8 mouse cellular contexts compared by ENCODE assay signal in genomic region chr4:138453097-138453752, GRCm38 (mm10). TPM values are rescaled to one million over a fixed set of nuclear protein-coding genes. Genes with fewer than 3 reads are reported as not detected.
A peak's percentile ranks its signal among the peaks of the same experiment; 100 is the strongest.
DNase-seq lines count a peak whose midpoint lies in the region; ATAC-seq and TF ChIP-seq lines count a peak whose summit lies in the region.

No protein-coding gene starts in this region.

- no peaks in the 10 kb centered on the region for H3K9me3 ChIP-seq in lung, embryonic 15.5 days
- H3K9me3 ChIP-seq in embryonic facial prominence, embryonic 14.5 days (ENCODE audit: control insufficient read depth, low read length) = no peaks in the 10 kb centered on the region
- no peaks in the 10 kb centered on the region for H3K9me3 ChIP-seq in kidney, embryonic 14.5 days (ENCODE audit: control insufficient read depth, low read length)
- H3K9me3 ChIP-seq in midbrain, postnatal 0 days (ENCODE audit: low read length) = no peaks in the 10 kb centered on the region

- peak overlapping the region; percentile 94 for H3K4me2 ChIP-seq in lung, embryonic 15.5 days
- H3K4me2 ChIP-seq in embryonic facial prominence, embryonic 14.5 days (ENCODE audit: low read depth, low read length) = peak overlapping the region; percentile 96
- H3K4me2 ChIP-seq in kidney, embryonic 14.5 days (replicated peaks; ENCODE audit: low read depth, low read length) = peak overlapping the region; percentile 58
- H3K4me2 ChIP-seq in midbrain, postnatal 0 days (ENCODE audit: low read depth, low read length, poor library complexity, severe bottlenecking) = peak overlapping the region; percentile 95

- H3K4me1 ChIP-seq in lung, embryonic 15.5 days = peaks cover 40% of the 10 kb centered on the region
- H3K4me1 ChIP-seq in lung, adult 2 months (ENCODE audit: control insufficient read depth, insufficient read depth, low read length) = peaks cover 7% of the 10 kb centered on the region; the same call in 1 of the 2 replicates
- H3K4me1 ChIP-seq in embryonic facial prominence, embryonic 14.5 days (ENCODE audit: control insufficient read depth, insufficient read depth, low read length) = peaks cover 8% of the 10 kb centered on the region
- peaks cover 29% of the 10 kb centered on the region for H3K4me1 ChIP-seq in kidney, embryonic 14.5 days (ENCODE audit: control insufficient read depth, insufficient read depth, low read length)
- peaks cover 6% of the 10 kb centered on the region; the same call in 1 of the 2 replicates for H3K4me1 ChIP-seq in midbrain, postnatal 0 days (ENCODE audit: insufficient read depth, low read length)

- no peak for DNase-seq in lung, adult 2 months
- DNase-seq in embryonic facial prominence, embryonic 14.5 days (ENCODE audit: low spot score) = peak; percentile 67
- DNase-seq in midbrain, postnatal 0 days (ENCODE audit: low spot score) = no peak
- no peak for DNase-seq in gastrocnemius, postnatal 25 days
- DNase-seq in gastrocnemius, postnatal 14 days = no peak
- no peak for DNase-seq in adrenal gland, postnatal 36 days

- H3K27me3 ChIP-seq in lung, embryonic 15.5 days = peaks cover 18% of the 10 kb centered on the region; the same call in 1 of the 2 replicates
- peaks cover 46% of the 10 kb centered on the region for H3K27me3 ChIP-seq in embryonic facial prominence, embryonic 14.5 days (replicated peaks; ENCODE audit: control insufficient read depth, insufficient read depth, low read length)
- no peaks in the 10 kb centered on the region; the same call in 1 of the 2 replicates for H3K27me3 ChIP-seq in kidney, embryonic 14.5 days (ENCODE audit: control insufficient read depth, insufficient read depth, low read length)
- no peaks in the 10 kb centered on the region for H3K27me3 ChIP-seq in midbrain, postnatal 0 days (ENCODE audit: insufficient read depth, low read length)

- H3K27ac ChIP-seq in lung, embryonic 15.5 days = peak overlapping the region; percentile 86; the same call in 1 of the 2 replicates
- no peak overlapping the region for H3K27ac ChIP-seq in embryonic facial prominence, embryonic 14.5 days (replicated peaks; ENCODE audit: low read depth, low read length)
- peak overlapping the region; percentile 94; the same call in 1 of the 2 replicates for H3K27ac ChIP-seq in kidney, embryonic 14.5 days (ENCODE audit: low read depth, low read length)
- H3K27ac ChIP-seq in midbrain, postnatal 0 days (ENCODE audit: low read depth, low read length) = peak overlapping the region; percentile 97

- TF ChIP-seq POLR2A in lung, adult 2 months (IDR thresholded peaks at IDR 0.05; ENCODE audit: borderline replicate concordance, extremely low read depth, low read depth, low read length) = no peak

- no peaks in the 10 kb centered on the region for H3K36me3 ChIP-seq in lung, embryonic 15.5 days
- no peaks in the 10 kb centered on the region for H3K36me3 ChIP-seq in embryonic facial prominence, embryonic 14.5 days (ENCODE audit: control insufficient read depth, insufficient read depth, low read length)
- no peaks in the 10 kb centered on the region for H3K36me3 ChIP-seq in kidney, embryonic 14.5 days (ENCODE audit: control insufficient read depth, insufficient read depth, low read length)
- no peaks in the 10 kb centered on the region for H3K36me3 ChIP-seq in midbrain, postnatal 0 days (ENCODE audit: insufficient read depth, low read length)

- intact Hi-C loops in gastrocnemius, postnatal 14 days (cut with DNase I; ENCODE audit: low total_unique reads) = loop anchor here (2.0 kb wide), 1 partner anchor 244 kb away; no protein-coding TSS in a partner anchor

- 8% methylated on average over 19 of the region's 19 CpGs for WGBS in lung, embryonic 15.5 days
- WGBS in lung, adult 2 months = 24% methylated on average over 19 of the region's 19 CpGs
- 5% methylated on average over 16 of the region's 19 CpGs for WGBS in embryonic facial prominence, embryonic 14.5 days
- 10% methylated on average over 19 of the region's 19 CpGs for WGBS in kidney, embryonic 14.5 days
- 4% methylated on average over 19 of the region's 19 CpGs for WGBS in midbrain, postnatal 0 days

- TF ChIP-seq CTCF in lung, adult 2 months (IDR thresholded peaks at IDR 0.05; ENCODE audit: insufficient read depth, low read length) = no peak
- no peak for TF ChIP-seq CTCF in midbrain, postnatal 0 days (IDR thresholded peaks at IDR 0.05)

- peak overlapping the region; percentile 83; the same call in 1 of the 2 replicates for H3K9ac ChIP-seq in lung, embryonic 15.5 days
- peak overlapping the region; percentile 82 for H3K9ac ChIP-seq in embryonic facial prominence, embryonic 14.5 days (ENCODE audit: low read depth, low read length)
- H3K9ac ChIP-seq in kidney, embryonic 14.5 days (ENCODE audit: low read depth, low read length) = 0 out of 2 replicates have a peak overlapping the region, but pooled peaks have one; percentile 92
- peak overlapping the region; percentile 84 for H3K9ac ChIP-seq in midbrain, postnatal 0 days (replicated peaks; ENCODE audit: low read length, poor library complexity, severe bottlenecking)

- peak overlapping the region; percentile 84 for H3K4me3 ChIP-seq in lung, embryonic 15.5 days
- no peak overlapping the region for H3K4me3 ChIP-seq in lung, adult 2 months (replicated peaks; ENCODE audit: extremely low read depth, low read depth, low read length)
- H3K4me3 ChIP-seq in embryonic facial prominence, embryonic 14.5 days (ENCODE audit: low read depth, low read length) = peak overlapping the region; percentile 77
- H3K4me3 ChIP-seq in kidney, embryonic 14.5 days (ENCODE audit: low read length) = peak overlapping the region; percentile 85
- H3K4me3 ChIP-seq in midbrain, postnatal 0 days (ENCODE audit: low read depth, low read length) = peak overlapping the region; percentile 98

- no peak for ATAC-seq in lung, embryonic 15.5 days (ENCODE audit: borderline replicate concordance, extremely low read depth, low FRiP score, low TSS enrichment)
- peak; percentile 50 for ATAC-seq in embryonic facial prominence, embryonic 14.5 days (ENCODE audit: low read depth)
- ATAC-seq in kidney, embryonic 14.5 days (ENCODE audit: low FRiP score, low TSS enrichment) = 0 out of 2 replicates have a peak, but pooled peaks have one; percentile 1
- no peak for ATAC-seq in midbrain, postnatal 0 days (ENCODE audit: low FRiP score)

RNA-seq across cellular contexts. Expression of gene Camk2n1, which starts 0.9 kb away (rescaled TPM):
- 2.8 and 2.9 TPM in 2 replicates for polyA plus RNA-seq in lung, embryonic 15.5 days (2015; fragmentation: Nextera tagmentation; extraction: Ambion mirVana)
- 21.7 and 26.9 TPM in 2 replicates for polyA plus RNA-seq in lung, adult 2 months (2012; rRNA removed)
- 2.4 and 2.5 TPM in 2 replicates for polyA plus RNA-seq in embryonic facial prominence, embryonic 14.5 days (2014; fragmentation: Nextera tagmentation; extraction: Ambion mirVana)
- polyA plus RNA-seq in kidney, embryonic 14.5 days (2014; fragmentation: Nextera tagmentation; extraction: Ambion mirVana) = 7.4 and 10.1 TPM in 2 replicates
- total RNA-seq in midbrain, postnatal 0 days (2014; rRNA removed) = 50.9 and 55.6 TPM in 2 replicates
- 25.0 and 29.2 TPM in 2 replicates for polyA plus RNA-seq in midbrain, postnatal 0 days (2015; fragmentation: Nextera tagmentation; extraction: Ambion mirVana)
- 1 to 10 TPM; 4.2 to 5.5 TPM for total RNA-seq in gastrocnemius, postnatal 25 days (2021)
- total RNA-seq in gastrocnemius, postnatal 14 days (2021) = 1 to 10 TPM; 4.4 to 4.6 TPM
- 10 to 100 TPM; 25.2 to 25.7 TPM for total RNA-seq in adrenal gland, postnatal 36 days (2021)

RNA-seq across cellular contexts. Expression of gene Mul1, which starts 18.8 kb away (rescaled TPM):
- polyA plus RNA-seq in lung, embryonic 15.5 days (2015; fragmentation: Nextera tagmentation; extraction: Ambion mirVana) = 17.6 and 18.3 TPM in 2 replicates
- polyA plus RNA-seq in lung, adult 2 months (2012; rRNA removed) = 15.2 and 16.5 TPM in 2 replicates
- 19.5 and 22.0 TPM in 2 replicates for polyA plus RNA-seq in embryonic facial prominence, embryonic 14.5 days (2014; fragmentation: Nextera tagmentation; extraction: Ambion mirVana)
- polyA plus RNA-seq in kidney, embryonic 14.5 days (2014; fragmentation: Nextera tagmentation; extraction: Ambion mirVana) = 16.7 and 16.9 TPM in 2 replicates
- total RNA-seq in midbrain, postnatal 0 days (2014; rRNA removed) = 32.6 and 35.2 TPM in 2 replicates
- 17.6 and 19.2 TPM in 2 replicates for polyA plus RNA-seq in midbrain, postnatal 0 days (2015; fragmentation: Nextera tagmentation; extraction: Ambion mirVana)
- total RNA-seq in gastrocnemius, postnatal 25 days (2021) = 10 to 100 TPM; 41.5 to 43.0 TPM
- total RNA-seq in gastrocnemius, postnatal 14 days (2021) = 10 to 100 TPM; 31.1 to 34.2 TPM
- 10 to 100 TPM; 51.7 to 55.3 TPM for total RNA-seq in adrenal gland, postnatal 36 days (2021)

RNA-seq across cellular contexts. Expression of gene Fam43b, which starts 56.9 kb away (rescaled TPM):
- not detected in 2 replicates for polyA plus RNA-seq in lung, embryonic 15.5 days (2015; fragmentation: Nextera tagmentation; extraction: Ambion mirVana)
- not detected in 2 replicates for polyA plus RNA-seq in lung, adult 2 months (2012; rRNA removed)
- polyA plus RNA-seq in embryonic facial prominence, embryonic 14.5 days (2014; fragmentation: Nextera tagmentation; extraction: Ambion mirVana) = 0.24 and 0.29 TPM in 2 replicates
- polyA plus RNA-seq in kidney, embryonic 14.5 days (2014; fragmentation: Nextera tagmentation; extraction: Ambion mirVana) = not detected in 2 replicates
- total RNA-seq in midbrain, postnatal 0 days (2014; rRNA removed) = 18.7 and 24.0 TPM in 2 replicates
- 20.1 and 21.6 TPM in 2 replicates for polyA plus RNA-seq in midbrain, postnatal 0 days (2015; fragmentation: Nextera tagmentation; extraction: Ambion mirVana)
- not detected for total RNA-seq in gastrocnemius, postnatal 25 days (2021)
- under 1 TPM in 1 of 2 experiments, not detected in 1; 0.08 TPM for total RNA-seq in gastrocnemius, postnatal 14 days (2021)
- 1 to 10 TPM; 2.5 to 3.5 TPM for total RNA-seq in adrenal gland, postnatal 36 days (2021)

Comparison
In these comparisons a context has a peak if more than half of its experiments do, and no peak if none do; other contexts are left out.
1. ATAC-seq: peak in embryonic facial prominence, embryonic 14.5 days (single experiment) and kidney, embryonic 14.5 days (single experiment); none in lung, embryonic 15.5 days (single experiment) and midbrain, postnatal 0 days (single experiment).
2. RNA of gene Fam43b, which starts 56.9 kb away (polyA plus RNA-seq): 20.1 to 21.6 TPM in midbrain, postnatal 0 days; 0.24 to 0.29 TPM in embryonic facial prominence, embryonic 14.5 days, not detected in kidney, embryonic 14.5 days, not detected in lung, embryonic 15.5 days and not detected in lung, adult 2 months; every median in the first group is over 10 times any median in the second.
3. Peak in every context shown above with its lines, with median percentiles within 50 percentile points of each other: H3K4me2 ChIP-seq and H3K9ac ChIP-seq.